Mouse (Mus musculus) intestine, embryonic 14.5 days (tissue): ENCODE results near the gene Veph1. TPM values are rescaled to one million over a fixed set of nuclear protein-coding genes. Genes with fewer than 3 reads are reported as not detected.

Experiments
- ATAC-seq: fragments of 200-750 bp; cut with Nextera tagmentation; replicated peaks from 2 replicates; pipeline ENCODE4 v1.8.0; 2017; ENCODE audit warnings: low read depth, moderate number of reproducible peaks, moderate TSS enrichment, moderate library complexity; ENCODE audit not compliant: low FRiP score, low TSS enrichment
- DNase-seq: peaks from one replicate; pipeline ENCODE4 v3.0.0-alpha.2; 2018; ENCODE audit warnings: low spot score
- H3K27ac ChIP-seq: fragments of 300-500 bp; sonication (generic); 2 replicates; pipeline ENCODE4 v1.5.1; 2014; ENCODE audit warnings: low read depth, mild to moderate bottlenecking, control low read depth
- H3K27me3 ChIP-seq: fragments of 300-500 bp; sonication (generic); replicated peaks from 2 replicates; pipeline ENCODE4 v1.6.1; 2014; ENCODE audit warnings: low read length, control low read depth; ENCODE audit not compliant: control insufficient read depth, insufficient read depth
- H3K36me3 ChIP-seq: fragments of 300-500 bp; sonication (generic); 2 replicates; pipeline ENCODE4 v1.6.1; 2014; ENCODE audit warnings: low read length, control low read depth; ENCODE audit not compliant: control insufficient read depth, insufficient read depth
- H3K4me1 ChIP-seq: fragments of 300-500 bp; sonication (generic); replicated peaks from 2 replicates; pipeline ENCODE4 v1.6.1; 2014; ENCODE audit warnings: low read length, control low read depth, mixed read lengths; ENCODE audit not compliant: control insufficient read depth, insufficient read depth
- H3K4me2 ChIP-seq: fragments of 300-500 bp; sonication (generic); 2 replicates; pipeline ENCODE4 v1.6.1; 2014; ENCODE audit warnings: low read length
- H3K4me3 ChIP-seq: fragments of 300-500 bp; sonication (generic); 2 replicates; pipeline ENCODE4 v1.5.1; 2014; ENCODE audit warnings: low read depth, low read length, control low read depth, mixed read lengths
- H3K9ac ChIP-seq: fragments of 300-500 bp; sonication (generic); 2 replicates; pipeline ENCODE4 v1.6.1; 2014; ENCODE audit warnings: mild to moderate bottlenecking, low read length
- H3K9me3 ChIP-seq: fragments of 300-500 bp; sonication (generic); 2 replicates; pipeline ENCODE4 v1.6.1; 2016; ENCODE audit warnings: low read length, control low read depth; ENCODE audit not compliant: control insufficient read depth
- whole genome bisulfite sequencing: fragments of 180-500 bp; shearing (Covaris S2); extraction: QIAGEN DNeasy Blood & Tissue Kit; methylation state at CpG from one replicate; pipeline ENCODE4 v1.1.7; 2014; 5-methylcytosine and 5-hydroxymethylcytosine counted together
- polyA plus RNA-seq: library from polyadenylated mRNA; unstranded; fragments of >200 nt; fragmentation: Nextera tagmentation; extraction: Ambion mirVana; gene quantifications from 2 replicates; pipeline ENCODE4 v1.2.1, GENCODE M21; 2014

The Veph1 gene
- polyA plus RNA-seq, 1 experiment from 2014 or later, result 0.35 TPM

DNA sequence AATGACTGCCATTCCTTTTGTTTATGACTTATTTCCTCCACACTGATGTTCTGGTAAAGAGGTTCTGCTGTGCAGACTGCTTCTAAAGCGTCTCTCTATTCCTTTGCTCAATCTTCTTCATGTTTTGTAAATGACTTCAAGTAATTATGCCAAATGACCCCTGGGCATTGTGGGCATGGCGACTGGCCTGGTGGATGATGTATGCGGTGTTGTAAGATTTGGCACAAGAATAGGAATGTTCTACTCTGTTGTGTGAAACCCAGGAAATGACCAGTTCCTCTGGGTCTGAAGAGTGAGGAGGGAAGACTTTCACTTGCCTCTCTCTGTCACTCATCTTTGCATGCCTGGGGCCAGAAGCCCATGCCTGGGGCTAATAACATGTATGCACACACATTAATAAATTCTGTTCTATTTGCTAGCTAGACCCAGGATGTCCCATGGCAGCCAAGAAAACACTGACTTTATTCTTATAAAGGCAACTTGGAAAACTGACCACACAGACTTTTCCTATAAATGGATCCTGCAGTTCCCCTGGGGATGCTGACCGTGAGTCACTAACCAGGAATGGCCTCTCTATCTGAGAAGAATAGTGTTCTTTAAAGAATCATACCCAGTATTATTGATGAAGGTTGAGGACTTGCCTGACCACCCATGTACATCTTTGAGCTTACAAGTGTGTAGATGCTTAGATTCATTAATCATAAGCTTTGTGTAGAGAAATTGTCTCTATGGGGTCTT is 87.6 kb downstream of the Veph1 start:
- ATAC-seq, result no peak
- no peak overlapping the region for H3K9ac ChIP-seq
- no peaks in the 10 kb centered on the region for H3K4me1 ChIP-seq
- H3K4me2 ChIP-seq, result no peak overlapping the region
- no peaks in the 10 kb centered on the region for H3K9me3 ChIP-seq
- no peak for DNase-seq
- H3K27ac ChIP-seq, result no peak overlapping the region
- no peaks in the 10 kb centered on the region for H3K36me3 ChIP-seq
- no peak overlapping the region for H3K4me3 ChIP-seq
- 78% methylated on average over 4 of the region's 4 CpGs for WGBS
- H3K27me3 ChIP-seq, result no peaks in the 10 kb centered on the region

GRCm38 (mm10) chr3:66193910-66194562 is 102.6 kb downstream of the Veph1 start:
- H3K4me2 ChIP-seq, result no peak overlapping the region
- no peaks in the 10 kb centered on the region for H3K4me1 ChIP-seq
- DNase-seq (no peak), ATAC-seq (no peak)
- no peaks in the 10 kb centered on the region for H3K27me3 ChIP-seq
- H3K27ac ChIP-seq, result no peak overlapping the region
- H3K9ac ChIP-seq, result no peak overlapping the region
- 88% methylated on average over 3 of the region's 3 CpGs for WGBS
- no peak overlapping the region for H3K4me3 ChIP-seq
- no peaks in the 10 kb centered on the region for H3K36me3 ChIP-seq
- H3K9me3 ChIP-seq, result no peaks in the 10 kb centered on the region

GRCm38 (mm10) chr3:66179647-66180046 is 117.0 kb downstream of the Veph1 start:
- Histone ChIP-seq H3K4me3 (no peak overlapping the region), H3K4me2 (no peak overlapping the region), H3K9ac (no peak overlapping the region), H3K4me1 (no peaks in the 10 kb centered on the region), H3K27me3 (no peaks in the 10 kb centered on the region), H3K36me3 (no peaks in the 10 kb centered on the region), H3K27ac (no peak overlapping the region), H3K9me3 (no peaks in the 10 kb centered on the region)
- ATAC-seq (no peak), DNase-seq (no peak)
- WGBS, result 85% methylated on average over 2 of the region's 2 CpGs

DNA sequence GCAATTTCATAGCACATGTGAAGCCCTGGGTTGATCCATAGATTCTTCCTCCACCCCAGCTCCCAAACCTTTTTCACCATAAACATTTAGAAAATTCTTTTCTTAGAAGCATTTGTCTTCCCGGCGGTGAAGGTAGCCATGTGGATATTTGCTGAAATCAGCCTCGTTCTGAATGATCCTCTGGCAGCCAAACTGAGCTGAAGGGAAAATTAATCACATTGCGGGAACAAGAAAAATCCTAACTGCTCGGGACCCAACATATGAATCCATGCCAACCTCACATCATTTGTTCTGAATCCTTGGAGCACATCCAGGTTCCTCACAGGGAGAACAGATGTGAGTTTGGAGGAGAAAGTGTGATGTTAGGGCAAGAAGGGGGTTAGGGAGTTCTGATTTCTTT is 123.7 kb downstream of the Veph1 start:
- no peak for ATAC-seq

GRCm38 (mm10) chr3:66169873-66170538 is 126.6 kb downstream of the Veph1 start:
- no peaks in the 10 kb centered on the region for H3K27me3 ChIP-seq
- no peak overlapping the region for H3K4me2 ChIP-seq
- DNase-seq (no peak), ATAC-seq (no peak)
- H3K27ac ChIP-seq, result no peak overlapping the region
- H3K4me3 ChIP-seq, result no peak overlapping the region
- H3K36me3 ChIP-seq, result no peaks in the 10 kb centered on the region
- H3K4me1 ChIP-seq, result no peaks in the 10 kb centered on the region; the same call in 1 of the 2 replicates
- no peaks in the 10 kb centered on the region for H3K9me3 ChIP-seq
- WGBS, result 83% methylated on average over 3 of the region's 3 CpGs
- no peak overlapping the region for H3K9ac ChIP-seq

More for the DNA sequence above, 123.7 kb downstream of the Veph1 start:
- Histone ChIP-seq H3K27me3 (no peaks in the 10 kb centered on the region), H3K9me3 (no peaks in the 10 kb centered on the region), H3K4me3 (no peak overlapping the region), H3K9ac (no peak overlapping the region), H3K4me2 (no peak overlapping the region), H3K36me3 (no peaks in the 10 kb centered on the region), H3K4me1 (no peaks in the 10 kb centered on the region; the same call in 1 of the 2 replicates), H3K27ac (no peak overlapping the region)
- no peak for DNase-seq
- 41% methylated on average over 5 of the region's 5 CpGs for WGBS

DNA sequence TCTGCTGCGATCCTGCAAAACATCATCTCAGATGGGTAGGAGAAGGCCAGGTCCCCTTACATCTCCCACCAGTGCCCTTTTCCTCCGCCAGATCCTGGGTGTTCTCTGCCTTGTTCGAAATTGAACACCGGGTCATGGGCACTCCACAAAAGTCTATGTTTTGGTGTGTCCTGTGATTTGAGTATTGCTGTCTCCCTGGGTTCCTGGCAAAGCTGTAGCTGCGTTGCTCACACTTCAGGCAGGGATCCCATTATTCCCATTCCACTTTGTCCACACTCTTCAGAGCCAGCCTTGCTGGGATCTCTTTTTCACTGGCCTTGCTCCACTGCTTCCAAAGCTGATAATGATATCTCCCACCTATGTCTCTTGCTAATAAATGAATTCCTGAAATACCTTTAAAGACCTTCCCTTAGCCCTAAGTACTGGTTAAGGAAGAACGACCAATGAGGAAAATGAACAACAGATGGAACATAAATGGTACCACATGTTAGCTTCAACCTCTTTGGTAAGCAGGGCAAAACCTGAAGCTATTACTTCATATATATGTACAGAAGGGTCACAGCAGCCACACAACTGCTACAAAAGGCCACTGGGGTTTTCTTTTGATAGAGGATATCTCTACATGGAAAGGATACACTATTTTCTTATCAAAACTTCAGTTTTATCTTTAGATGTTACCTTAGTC is 129.9 kb downstream of the Veph1 start:
- ATAC-seq, result no peak
- 81% methylated on average over 6 of the region's 6 CpGs for WGBS

DNA sequence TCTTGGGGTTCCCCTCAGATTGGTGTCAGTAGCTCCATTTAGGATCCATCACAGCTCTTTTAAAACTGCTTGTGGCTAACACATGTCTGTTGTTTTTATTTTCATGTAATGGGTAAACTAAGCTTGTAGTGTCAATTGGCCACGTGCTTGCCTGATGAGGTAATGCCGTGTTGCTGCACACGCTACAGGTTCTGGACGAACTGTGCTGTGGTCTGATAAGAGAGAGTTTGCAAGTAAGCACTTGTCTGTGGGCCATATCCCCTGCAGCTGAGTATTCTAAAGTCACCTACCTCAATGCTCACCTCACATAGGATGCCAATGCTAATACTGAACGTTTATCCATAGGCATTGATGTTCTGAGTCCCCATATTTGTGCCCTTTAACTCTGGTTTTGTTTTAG is 131.6 kb downstream of the Veph1 start:
- Histone ChIP-seq H3K36me3 (no peaks in the 10 kb centered on the region), H3K27me3 (no peaks in the 10 kb centered on the region), H3K9me3 (no peaks in the 10 kb centered on the region), H3K4me1 (0 out of 2 replicates have a peak, but pooled peaks cover 4% of the 10 kb centered on the region), H3K4me3 (no peak overlapping the region), H3K27ac (no peak overlapping the region), H3K9ac (no peak overlapping the region), H3K4me2 (no peak overlapping the region)
- DNase-seq (no peak), ATAC-seq (no peak)
- 76% methylated on average over 5 of the region's 5 CpGs for WGBS

More for the DNA sequence above, 129.9 kb downstream of the Veph1 start:
- Histone ChIP-seq H3K9me3 (no peaks in the 10 kb centered on the region), H3K27me3 (no peaks in the 10 kb centered on the region), H3K4me1 (0 out of 2 replicates have a peak, but pooled peaks cover 4% of the 10 kb centered on the region), H3K4me3 (no peak overlapping the region), H3K9ac (no peak overlapping the region), H3K36me3 (no peaks in the 10 kb centered on the region), H3K27ac (no peak overlapping the region), H3K4me2 (no peak overlapping the region)
- no peak for DNase-seq

- 50% methylated on average over 3 of the region's 3 CpGs for WGBS
- H3K9me3 ChIP-seq, result no peaks in the 10 kb centered on the region
- H3K27ac ChIP-seq, result no peak overlapping the region
- no peaks in the 10 kb centered on the region for H3K36me3 ChIP-seq
- ATAC-seq (no peak), DNase-seq (no peak)
- H3K4me3 ChIP-seq, result no peak overlapping the region
- H3K27me3 ChIP-seq, result no peaks in the 10 kb centered on the region
- no peak overlapping the region for H3K4me2 ChIP-seq
- H3K4me1 ChIP-seq, result 0 out of 2 replicates have a peak, but pooled peaks cover 4% of the 10 kb centered on the region
- no peak overlapping the region for H3K9ac ChIP-seq
Measured at GRCm38 (mm10) chr3:66164585-66164984, 132.1 kb downstream of the Veph1 start.
